Mouse (Mus musculus) stomach, embryonic 14.5 days (tissue): Measurements from ENCODE around the gene Mrfap1. TPM values are rescaled to one million over a fixed set of nuclear protein-coding genes. Genes with fewer than 3 reads are reported as not detected.

Source experiments
- ATAC-seq: fragments of 200-750 bp; cut with Nextera tagmentation; 2 replicates; pipeline ENCODE4 v1.8.0; 2017; ENCODE audit warnings: low read depth, moderate TSS enrichment; ENCODE audit not compliant: insufficient number of reproducible peaks, insufficient read depth, low FRiP score
- H3K27ac ChIP-seq: fragments of 300-500 bp; sonication (generic); 2 replicates; pipeline ENCODE4 v1.5.1; 2014; ENCODE audit warnings: mild to moderate bottlenecking, low read length, moderate library complexity, mixed read lengths
- H3K27me3 ChIP-seq: fragments of 300-500 bp; sonication (generic); 2 replicates; pipeline ENCODE4 v1.6.1; 2014; ENCODE audit warnings: low read length, control low read depth, mixed read lengths; ENCODE audit not compliant: control insufficient read depth, insufficient read depth
- H3K36me3 ChIP-seq: fragments of 300-500 bp; sonication (generic); 2 replicates; pipeline ENCODE4 v1.6.1; 2014; ENCODE audit warnings: mild to moderate bottlenecking, control low read depth, low read length, moderate library complexity, mixed read lengths; ENCODE audit not compliant: control insufficient read depth, insufficient read depth
- H3K4me1 ChIP-seq: fragments of 300-500 bp; sonication (generic); 2 replicates; pipeline ENCODE4 v1.6.1; 2014; ENCODE audit warnings: low read length, control low read depth, mixed read lengths; ENCODE audit not compliant: control insufficient read depth, insufficient read depth
- H3K4me2 ChIP-seq: fragments of 300-500 bp; sonication (generic); replicated peaks from 2 replicates; pipeline ENCODE4 v1.6.1; 2014; ENCODE audit warnings: low read depth, low read length, control low read depth
- H3K4me3 ChIP-seq: fragments of 300-500 bp; sonication (generic); 2 replicates; pipeline ENCODE4 v1.5.1; 2014; ENCODE audit warnings: low read depth, low read length, control low read depth
- H3K9ac ChIP-seq: fragments of 300-500 bp; sonication (generic); replicated peaks from 2 replicates; pipeline ENCODE4 v1.6.1; 2014; ENCODE audit warnings: low read depth, mild to moderate bottlenecking, control low read depth, low read length, moderate library complexity, mixed read lengths
- H3K9me3 ChIP-seq: fragments of 300-500 bp; sonication (generic); 2 replicates; pipeline ENCODE4 v1.6.1; 2016; ENCODE audit warnings: low read depth, low read length, control low read depth; ENCODE audit not compliant: control insufficient read depth
- WGBS: fragments of 180-500 bp; shearing (Covaris S2); extraction: QIAGEN DNeasy Blood & Tissue Kit; methylation state at CpG from one replicate; pipeline ENCODE4 v1.1.7; 2014; 5-methylcytosine and 5-hydroxymethylcytosine counted together
- polyA plus RNA-seq: library from polyadenylated mRNA; unstranded; fragments of >200 nt; fragmentation: Nextera tagmentation; extraction: Ambion mirVana; gene quantifications from 2 replicates; pipeline ENCODE4 v1.2.1, GENCODE M21; 2014

Gene Mrfap1
- polyA plus RNA-seq, 1 experiment from 2014 or later, result 477 TPM

DNA sequence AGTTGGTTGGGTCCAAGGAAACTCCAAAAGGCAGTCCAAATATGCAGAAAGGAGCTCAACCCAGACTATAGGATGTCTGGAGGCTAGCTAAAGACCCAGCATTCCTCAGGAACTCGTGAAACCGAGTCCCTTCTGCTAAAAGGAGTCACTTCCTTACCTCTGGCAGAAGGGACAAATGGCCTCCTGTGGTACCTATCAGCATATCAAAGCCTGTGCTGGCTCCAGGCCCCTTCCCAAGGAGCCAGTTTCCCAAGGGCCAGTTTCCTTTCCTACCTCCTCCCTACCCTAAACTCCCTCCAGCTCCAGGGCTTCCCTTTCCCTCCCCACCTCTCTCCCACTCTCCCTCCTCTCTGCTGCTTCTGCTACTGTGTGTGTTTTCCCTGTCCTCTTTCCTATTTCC, 19.4 kb downstream of the Mrfap1 start:
- ATAC-seq, result no peak
- WGBS, result 9% methylated on average over 2 of the region's 2 CpGs
- no peaks in the 10 kb centered on the region for H3K27me3 ChIP-seq

DNA sequence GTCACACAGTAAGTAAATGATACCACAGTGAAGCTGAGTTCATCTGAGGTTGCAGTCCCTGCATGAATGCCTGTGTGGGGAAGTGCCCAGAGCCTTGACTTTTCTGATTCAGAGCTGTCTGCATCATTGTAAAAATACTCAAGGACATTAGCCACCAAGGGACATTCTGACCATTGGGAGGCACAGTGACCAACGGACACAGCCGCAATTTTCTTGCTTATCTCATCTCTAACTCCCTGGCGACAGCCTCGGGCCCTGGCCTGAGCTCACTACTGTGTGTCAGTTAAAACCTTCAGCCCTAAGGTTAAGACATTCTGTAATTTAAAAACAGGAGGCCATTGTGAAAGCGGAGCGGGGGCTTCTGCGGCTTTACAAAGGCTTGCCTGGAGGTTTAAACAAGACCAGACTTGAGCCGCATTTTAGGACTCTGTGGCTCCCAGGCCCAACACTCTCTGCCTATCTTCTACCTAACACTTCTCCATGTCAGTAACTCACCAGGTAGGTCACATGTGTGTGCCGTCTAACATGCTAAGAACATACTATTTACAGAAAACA, 20.5 kb downstream of the Mrfap1 start:
- H3K9me3 ChIP-seq, result 0 out of 2 replicates have a peak, but pooled peaks cover 3% of the 10 kb centered on the region
- no peak overlapping the region for H3K9ac ChIP-seq
- WGBS, result 36% methylated on average over 9 of the region's 9 CpGs
- H3K4me1 ChIP-seq, result no peaks in the 10 kb centered on the region
- H3K4me2 ChIP-seq, result no peak overlapping the region
- no peak overlapping the region for H3K27ac ChIP-seq
- no peak for ATAC-seq
- H3K36me3 ChIP-seq, result no peaks in the 10 kb centered on the region
- H3K4me3 ChIP-seq, result no peak overlapping the region
- no peaks in the 10 kb centered on the region for H3K27me3 ChIP-seq

More for the DNA sequence above, 19.4 kb downstream of the Mrfap1 start:
- Histone ChIP-seq H3K4me1 (no peaks in the 10 kb centered on the region), H3K9me3 (0 out of 2 replicates have a peak, but pooled peaks cover 3% of the 10 kb centered on the region), H3K9ac (no peak overlapping the region), H3K36me3 (no peaks in the 10 kb centered on the region), H3K4me2 (no peak overlapping the region), H3K27ac (no peak overlapping the region), H3K4me3 (no peak overlapping the region)

DNA sequence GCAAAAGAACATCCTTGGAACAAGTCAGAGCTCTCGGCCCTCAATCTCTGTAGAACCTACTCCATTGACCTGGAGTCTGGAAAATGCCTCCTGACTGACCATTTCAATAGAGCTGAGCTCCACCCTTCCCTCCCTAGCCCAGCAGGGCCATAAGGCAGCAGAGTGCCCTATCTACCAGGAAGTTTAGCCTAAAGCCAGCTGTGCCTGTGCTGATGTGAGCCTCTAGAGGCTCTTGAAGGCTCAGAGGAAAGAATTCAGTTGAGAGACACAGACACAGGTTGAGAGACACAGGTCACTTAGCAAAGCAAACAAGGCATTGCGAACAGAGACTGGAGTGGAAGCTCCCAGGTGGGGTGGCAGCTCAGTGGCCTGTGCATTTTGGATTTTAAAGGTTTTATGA, 21.3 kb downstream of the Mrfap1 start:
- no peak overlapping the region for H3K4me3 ChIP-seq
- H3K27ac ChIP-seq, result no peak overlapping the region
- no peaks in the 10 kb centered on the region for H3K9me3 ChIP-seq
- no peak for ATAC-seq
- no peak overlapping the region for H3K4me2 ChIP-seq
- no peaks in the 10 kb centered on the region for H3K36me3 ChIP-seq
- no peaks in the 10 kb centered on the region for H3K27me3 ChIP-seq
- no peak overlapping the region for H3K9ac ChIP-seq
- no peaks in the 10 kb centered on the region for H3K4me1 ChIP-seq
- WGBS, result 83% methylated on average over 2 of the region's 2 CpGs

DNA sequence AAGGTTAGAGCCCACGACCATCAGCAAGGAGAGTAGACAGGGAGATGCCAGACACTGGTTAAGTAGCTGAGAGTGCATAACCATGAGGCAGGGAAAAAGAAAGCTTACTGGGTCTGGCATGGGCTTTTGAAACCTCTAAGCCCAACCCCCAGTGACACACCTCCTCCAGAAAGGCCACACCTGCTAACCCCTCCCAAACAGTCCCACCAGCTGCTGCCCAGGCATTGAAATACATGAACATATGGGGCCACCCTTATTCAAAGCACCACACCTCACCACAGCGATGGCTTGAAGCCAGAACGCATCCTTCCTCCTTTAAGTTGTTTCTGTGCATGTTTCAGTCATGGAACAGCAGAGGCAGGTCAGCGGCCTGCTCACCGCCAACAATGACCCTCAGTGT, 24.0 kb downstream of the Mrfap1 start:
- no peak overlapping the region for H3K4me3 ChIP-seq
- WGBS, result 81% methylated on average over 5 of the region's 5 CpGs
- no peaks in the 10 kb centered on the region for H3K9me3 ChIP-seq
- H3K9ac ChIP-seq, result no peak overlapping the region
- no peaks in the 10 kb centered on the region for H3K4me1 ChIP-seq
- H3K4me2 ChIP-seq, result no peak overlapping the region
- no peaks in the 10 kb centered on the region for H3K27me3 ChIP-seq
- ATAC-seq, result no peak
- no peak overlapping the region for H3K27ac ChIP-seq
- H3K36me3 ChIP-seq, result no peaks in the 10 kb centered on the region

DNA sequence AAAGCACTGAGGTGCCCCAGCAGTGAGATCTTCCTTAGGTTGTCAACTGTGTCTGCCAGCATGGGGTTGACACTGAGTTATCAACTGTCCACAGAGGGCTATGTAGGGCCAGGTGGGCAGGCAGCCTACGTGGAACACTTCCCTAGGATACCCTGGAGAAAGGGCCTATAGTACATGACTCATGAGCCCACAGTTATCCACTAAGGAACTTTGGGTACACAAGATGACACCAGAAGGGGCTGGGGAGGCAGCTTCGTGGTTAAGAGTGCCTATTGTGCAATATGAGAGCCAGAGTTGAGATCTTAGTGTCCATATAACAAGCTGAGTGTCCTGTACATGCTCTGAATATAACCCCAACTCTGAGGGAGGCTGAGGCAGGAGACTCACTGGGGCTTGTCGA, 27.0 kb downstream of the Mrfap1 start:
- no peak for ATAC-seq
- no peak overlapping the region for H3K4me2 ChIP-seq
- WGBS, result 58% methylated on average over 3 of the region's 3 CpGs
- no peak overlapping the region for H3K4me3 ChIP-seq
- no peak overlapping the region for H3K9ac ChIP-seq
- H3K27me3 ChIP-seq, result no peaks in the 10 kb centered on the region
- no peaks in the 10 kb centered on the region for H3K4me1 ChIP-seq
- H3K27ac ChIP-seq, result no peak overlapping the region
- no peaks in the 10 kb centered on the region for H3K9me3 ChIP-seq
- H3K36me3 ChIP-seq, result no peaks in the 10 kb centered on the region

DNA sequence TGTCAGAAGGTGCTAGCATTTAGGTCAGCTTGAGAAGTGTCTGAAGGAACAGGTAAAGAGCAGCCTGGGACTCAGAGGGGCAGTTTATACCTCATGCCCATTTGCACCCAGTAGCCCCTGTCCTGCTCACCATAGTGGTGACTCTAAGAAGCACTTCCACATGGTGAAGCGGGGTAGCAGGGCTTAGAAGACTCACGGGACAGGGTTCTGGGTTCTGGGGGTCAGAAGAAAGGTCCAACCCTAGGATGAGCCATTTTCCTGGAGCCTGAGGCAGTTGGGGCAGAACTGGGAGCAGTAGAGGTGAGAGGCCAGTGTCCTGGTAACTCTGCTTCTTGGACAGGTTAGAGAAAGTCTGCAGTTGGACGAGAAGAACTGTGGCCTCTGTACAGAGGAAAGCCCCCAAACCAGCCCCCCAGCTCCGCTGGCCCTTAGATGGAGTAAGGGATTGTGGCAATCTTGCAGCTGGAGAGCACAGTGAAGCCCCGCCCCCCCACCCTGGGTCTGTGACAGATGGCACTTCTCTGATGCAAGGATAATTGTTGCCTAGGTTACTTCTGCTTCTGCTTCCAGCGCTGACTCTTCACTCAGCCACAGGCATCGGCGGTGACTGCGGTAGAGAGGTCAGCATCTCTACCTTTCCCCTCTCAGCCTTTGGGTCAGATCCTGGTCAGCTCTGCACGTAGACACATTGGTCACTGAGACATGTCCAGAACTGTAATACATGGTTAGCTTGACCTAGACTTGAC, 29.4 kb downstream of the Mrfap1 start:
- no peaks in the 10 kb centered on the region for H3K27me3 ChIP-seq
- ATAC-seq, result no peak
- H3K4me2 ChIP-seq, result no peak overlapping the region
- H3K36me3 ChIP-seq, result no peaks in the 10 kb centered on the region
- 0 out of 2 replicates have a peak, but pooled peaks cover 3% of the 10 kb centered on the region for H3K4me1 ChIP-seq
- no peak overlapping the region for H3K4me3 ChIP-seq
- H3K9me3 ChIP-seq, result no peaks in the 10 kb centered on the region
- H3K9ac ChIP-seq, result no peak overlapping the region
- WGBS, result 22% methylated on average over 10 of the region's 10 CpGs
- no peak overlapping the region for H3K27ac ChIP-seq

DNA sequence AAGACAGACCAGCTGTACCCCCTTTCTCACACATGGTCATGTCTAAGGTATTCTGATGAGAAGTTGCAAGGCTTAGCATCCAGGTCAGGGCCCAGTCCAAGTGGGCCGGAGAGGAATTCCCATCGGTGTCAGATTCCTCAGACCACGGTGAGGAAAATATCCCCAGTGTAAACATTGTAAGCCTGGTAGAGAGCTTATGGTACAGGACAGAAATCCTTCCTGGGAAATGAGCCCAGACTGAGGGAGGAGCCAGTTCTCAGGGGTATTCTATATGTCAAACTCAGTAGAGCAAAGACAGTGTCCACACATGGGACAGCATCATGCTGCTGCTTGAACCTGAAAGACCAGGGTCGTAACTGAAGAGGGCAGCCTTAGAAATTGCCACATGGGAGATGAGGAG, 36.7 kb downstream of the Mrfap1 start:
- H3K27me3 ChIP-seq, result no peaks in the 10 kb centered on the region
- H3K9me3 ChIP-seq, result no peaks in the 10 kb centered on the region
- ATAC-seq, result no peak
- H3K4me3 ChIP-seq, result no peak overlapping the region
- no peaks in the 10 kb centered on the region for H3K36me3 ChIP-seq
- H3K4me2 ChIP-seq, result no peak overlapping the region
- H3K9ac ChIP-seq, result no peak overlapping the region
- 0 out of 2 replicates have a peak, but pooled peaks cover 7% of the 10 kb centered on the region for H3K4me1 ChIP-seq
- WGBS, result 23% methylated on average over 4 of the region's 4 CpGs
- no peak overlapping the region for H3K27ac ChIP-seq

DNA sequence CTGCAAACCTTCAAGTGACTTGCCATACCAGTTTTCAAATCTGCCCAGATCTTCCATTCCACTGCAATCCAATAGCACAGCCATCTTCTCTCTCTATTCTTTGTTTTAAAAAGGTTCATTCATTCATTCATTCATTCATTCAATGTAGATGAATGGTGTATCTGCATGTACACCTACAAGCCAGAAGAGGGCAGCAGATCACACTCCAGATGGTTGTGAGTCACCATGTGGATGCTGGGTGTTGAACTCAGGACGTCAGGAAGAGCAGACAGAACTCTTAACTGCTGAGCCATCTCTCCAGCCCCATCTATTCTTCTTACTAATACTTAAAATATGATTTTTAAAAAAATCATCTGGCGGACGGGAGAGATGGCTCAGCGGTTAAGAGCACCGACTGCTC, 39.5 kb downstream of the Mrfap1 start:
- Histone ChIP-seq H3K36me3 (no peaks in the 10 kb centered on the region), H3K27me3 (no peaks in the 10 kb centered on the region), H3K4me1 (0 out of 2 replicates have a peak, but pooled peaks cover 4% of the 10 kb centered on the region), H3K4me2 (no peak overlapping the region), H3K27ac (no peak overlapping the region), H3K9me3 (no peaks in the 10 kb centered on the region), H3K4me3 (no peak overlapping the region), H3K9ac (no peak overlapping the region)
- ATAC-seq, result no peak
- 68% methylated on average over 5 of the region's 5 CpGs for WGBS
